Mouse (Mus musculus): ENCODE results near the gene 1500009C09Rik.

The 1500009C09Rik gene

DNA sequence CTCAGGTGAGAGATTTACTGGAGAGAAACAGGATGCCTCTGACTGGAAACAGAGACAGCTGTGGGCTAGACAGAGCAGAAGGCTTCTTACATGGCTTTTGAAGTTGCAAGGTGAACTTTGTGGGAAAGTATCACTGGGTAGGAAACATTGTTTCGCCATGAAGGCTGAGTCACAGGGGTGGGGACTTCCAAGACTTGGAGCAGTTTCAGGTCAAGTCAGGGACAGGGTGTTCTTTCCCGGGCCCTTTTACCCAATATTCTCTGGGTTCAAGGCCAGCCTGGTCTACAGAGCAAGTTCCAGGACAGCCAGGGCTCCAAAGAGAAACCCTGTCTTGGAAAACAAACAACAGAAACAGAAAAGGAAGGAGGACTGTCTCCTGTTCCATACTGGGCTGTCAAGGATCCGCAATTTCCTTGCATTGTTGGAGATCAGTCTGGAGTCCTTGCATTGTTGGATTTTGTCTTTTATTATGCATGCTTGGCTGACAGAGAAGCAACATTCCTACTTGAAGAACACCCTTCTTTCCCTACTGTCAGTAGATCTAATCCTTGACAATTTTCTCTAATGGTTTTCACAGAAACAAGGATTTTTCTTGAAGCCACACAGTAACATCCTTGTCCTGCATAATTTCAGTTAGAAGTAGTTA, 4.9 kb upstream of the 1500009C09Rik start:
- DNase-seq (ENCODE audit: low read depth, low spot score): no peak

DNA sequence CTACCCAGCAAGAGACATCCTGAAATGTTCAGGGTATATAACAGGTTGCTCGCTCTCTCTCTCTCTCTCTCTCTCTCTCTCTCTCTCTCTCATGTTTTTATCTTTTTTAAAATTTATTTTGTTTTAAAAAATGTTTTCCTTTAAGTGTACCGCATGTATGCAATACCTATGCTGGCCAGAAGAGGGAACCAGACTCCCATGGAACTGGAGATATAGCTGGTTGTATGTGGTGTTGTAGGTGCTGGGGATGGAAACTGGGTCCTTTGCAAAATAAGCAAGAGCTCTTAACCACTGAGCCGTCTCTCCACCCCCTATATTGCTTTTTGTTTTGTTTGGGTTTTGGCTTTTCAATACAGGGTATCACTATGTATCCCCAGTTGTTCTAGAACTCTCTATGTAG, 618 bp upstream of the 1500009C09Rik start:
- DNase-seq (ENCODE audit: low read depth, low spot score): no peak

DNA sequence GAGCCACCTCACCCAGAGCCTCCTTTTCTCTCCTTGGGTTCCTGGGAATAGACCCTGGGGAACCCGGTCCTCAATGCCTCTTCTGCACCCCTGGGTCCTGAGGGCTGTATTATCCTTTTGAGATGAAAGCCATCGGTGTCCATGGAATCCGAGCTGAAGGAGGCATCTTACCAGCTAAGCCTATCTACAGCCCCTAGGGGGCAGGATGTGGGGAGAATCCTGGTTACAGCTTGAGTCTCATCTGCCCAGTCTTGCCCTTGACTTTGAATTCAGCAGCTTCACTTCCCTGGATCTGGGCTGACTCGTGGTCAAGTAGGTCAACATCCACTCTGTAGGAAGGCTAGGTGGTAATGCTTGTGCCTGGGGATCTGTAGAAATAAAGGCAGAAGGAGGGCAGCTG, 3.1 kb downstream of the 1500009C09Rik start:
- DNase-seq (ENCODE audit: low read depth, low spot score): no peak

DNA sequence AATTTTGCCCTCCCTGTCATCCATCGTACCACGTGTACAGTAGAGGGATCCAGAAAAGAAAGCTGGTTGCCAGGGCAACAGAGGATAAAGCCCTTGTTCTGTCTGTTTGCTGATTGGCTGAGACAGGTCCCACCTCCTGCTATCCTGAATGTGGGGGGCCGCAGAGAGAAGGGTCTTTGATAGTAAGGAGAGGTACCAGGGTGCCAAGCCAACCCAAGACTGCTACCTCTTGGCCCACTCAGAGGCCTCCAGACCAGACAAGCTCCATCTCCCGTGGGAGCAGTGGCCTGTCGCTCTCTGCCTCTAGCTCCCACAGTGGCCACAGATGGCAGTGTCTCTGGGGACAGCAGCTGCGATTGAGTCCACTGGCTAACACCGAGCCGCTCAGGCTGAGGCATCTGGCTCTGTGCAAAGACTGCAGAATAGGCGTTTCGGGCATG, 3.8 kb downstream of the 1500009C09Rik start:
- no peak for DNase-seq (ENCODE audit: low read depth, low spot score)

DNA sequence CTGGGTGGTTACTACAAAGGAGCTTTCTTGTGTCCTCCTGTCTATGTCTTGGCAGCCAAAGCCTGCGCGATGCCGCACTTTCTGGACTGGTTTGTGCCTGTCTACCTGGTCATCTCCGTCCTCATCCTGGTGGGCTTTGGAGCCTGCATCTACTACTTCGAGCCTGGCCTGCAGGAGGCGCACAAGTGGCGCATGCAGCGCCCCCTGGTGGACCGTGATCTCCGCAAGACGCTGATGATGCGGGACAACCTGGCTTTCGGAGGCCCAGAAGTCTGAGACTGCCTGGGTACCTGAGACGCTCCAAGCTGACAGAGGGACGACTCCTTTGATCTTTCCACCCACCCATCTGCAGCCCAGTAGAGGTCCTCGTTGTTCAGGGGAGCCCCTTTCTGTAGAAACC, 7.3 kb downstream of the 1500009C09Rik start:
- DNase-seq (ENCODE audit: low read depth, low spot score): peak; percentile 83

DNA sequence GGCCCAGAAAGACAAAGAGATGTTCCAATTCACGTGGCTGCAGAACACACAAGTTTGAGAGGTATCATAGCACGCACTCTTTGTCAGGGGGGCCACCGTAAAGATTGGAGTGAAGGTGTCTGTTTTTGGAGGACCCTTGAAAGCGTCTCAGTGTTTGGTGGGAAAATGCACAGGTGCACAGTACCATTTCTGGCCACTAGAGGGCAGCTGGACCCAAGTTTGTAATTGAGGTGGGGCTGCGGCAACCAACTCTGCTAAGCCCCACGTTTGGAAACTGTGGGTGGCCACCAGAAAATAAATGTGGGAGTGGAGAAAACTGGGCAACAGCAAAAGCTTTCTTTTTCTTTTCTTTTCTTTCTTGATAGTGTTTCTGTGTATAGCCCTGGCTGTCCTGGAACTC, 14.2 kb downstream of the 1500009C09Rik start:
- DNase-seq (ENCODE audit: low read depth, low spot score): peak; percentile 63

DNA sequence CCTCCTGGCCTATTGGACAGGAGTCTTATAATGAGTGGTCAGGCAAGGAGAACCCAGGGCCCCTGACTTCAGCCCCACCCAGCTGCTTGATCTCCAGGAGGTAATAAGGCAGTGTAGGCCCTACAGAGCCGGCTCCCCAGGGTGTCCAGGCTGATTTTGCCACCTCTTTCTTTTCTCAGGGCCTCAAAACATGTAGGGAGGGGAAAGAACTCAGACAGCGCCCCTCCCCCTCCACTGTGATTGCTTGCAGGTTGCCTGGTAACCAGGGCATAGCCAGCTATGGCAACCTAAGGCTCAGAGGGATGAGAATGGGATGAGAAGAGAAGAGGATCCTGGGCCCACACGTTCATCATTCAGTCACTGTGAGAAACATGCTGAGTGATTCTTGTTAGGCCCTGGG, 16.0 kb downstream of the 1500009C09Rik start:
- DNase-seq (ENCODE audit: low read depth, low spot score): no peak

DNA sequence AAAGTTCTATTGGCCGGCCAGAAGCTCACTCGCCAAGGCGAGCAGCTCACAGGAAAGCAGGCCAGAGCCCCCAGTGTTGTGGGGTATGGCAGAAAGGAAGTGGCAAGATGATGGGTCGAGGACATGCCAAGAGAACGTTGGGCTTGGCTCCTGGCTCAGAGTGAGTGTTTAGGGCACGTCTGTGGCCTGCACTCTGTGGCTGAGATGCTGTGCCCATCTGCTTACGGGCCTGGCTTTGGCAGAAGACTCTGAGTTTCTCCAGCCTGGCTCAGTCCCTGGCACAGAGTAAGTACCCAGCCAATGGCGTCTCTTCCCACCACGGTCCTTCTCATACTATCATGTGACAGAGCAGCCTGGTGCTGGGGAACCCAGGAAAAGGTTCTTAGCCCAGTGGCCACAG, 16.6 kb downstream of the 1500009C09Rik start:
- DNase-seq (ENCODE audit: low read depth, low spot score): no peak

DNA sequence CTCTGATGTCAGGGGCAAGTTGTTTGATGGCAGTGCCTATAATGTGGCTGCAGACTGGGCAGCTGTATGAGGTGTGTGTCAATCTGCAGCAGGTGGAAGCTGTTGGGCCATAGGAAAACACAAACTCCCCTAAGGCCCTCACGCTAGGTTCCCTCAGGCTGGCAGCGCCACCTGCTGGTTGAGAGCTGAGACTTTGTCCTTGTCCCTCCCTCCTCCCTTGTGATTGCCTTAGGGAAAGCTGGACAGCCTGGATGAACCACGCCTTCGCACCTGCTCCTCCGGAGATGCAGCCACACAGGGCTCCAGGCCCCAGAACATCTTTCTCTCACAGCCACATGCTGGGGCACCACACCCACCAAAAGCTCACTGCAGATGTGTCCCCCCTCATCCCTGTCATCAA, 19.0 kb downstream of the 1500009C09Rik start:
- DNase-seq (ENCODE audit: low read depth, low spot score): peak; percentile 74

DNA sequence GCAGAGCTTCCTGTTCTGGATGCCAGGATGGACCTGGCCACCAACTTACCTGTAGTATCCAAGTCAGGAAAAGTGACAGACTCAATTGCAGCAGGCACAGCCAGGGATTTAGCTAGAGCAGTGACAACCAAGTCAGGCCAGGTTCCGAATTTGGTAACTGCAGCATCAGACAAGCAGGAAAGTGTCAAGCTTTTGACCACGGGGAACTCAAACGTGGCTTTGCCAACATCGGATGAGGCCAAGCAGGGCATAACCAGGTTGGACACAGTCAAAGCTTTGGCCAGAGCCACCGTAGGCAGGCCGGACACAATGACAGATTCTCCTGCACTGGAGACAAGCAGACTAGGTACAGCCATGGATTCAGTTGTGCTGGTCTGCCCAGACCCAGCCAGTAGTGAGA, 20.1 kb downstream of the 1500009C09Rik start:
- no peak for DNase-seq (ENCODE audit: low read depth, low spot score)

DNA sequence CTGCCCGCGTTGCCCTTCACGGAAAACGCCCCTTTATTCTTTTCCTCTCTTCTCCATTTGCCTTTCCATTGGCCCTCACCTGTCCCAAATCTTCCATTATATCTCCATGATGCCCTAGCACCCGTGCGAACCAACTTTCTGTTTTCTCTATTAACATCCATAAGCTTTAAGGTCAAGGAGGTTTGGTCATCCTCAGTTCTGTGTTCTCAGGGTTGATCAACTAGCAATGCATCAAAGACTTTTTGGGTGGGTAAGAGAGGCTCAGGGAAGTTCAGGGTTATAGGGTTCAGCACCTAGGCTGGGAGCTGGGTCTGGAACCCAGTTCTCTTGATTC, 22.4 kb downstream of the 1500009C09Rik start, which contains the start of gene Sept3:
Gene Sept3, plus strand, starts transcription at position 301 of the 334 bp plus-strand sequence.
- DNase-seq (ENCODE audit: low read depth, low spot score): no peak

DNA sequence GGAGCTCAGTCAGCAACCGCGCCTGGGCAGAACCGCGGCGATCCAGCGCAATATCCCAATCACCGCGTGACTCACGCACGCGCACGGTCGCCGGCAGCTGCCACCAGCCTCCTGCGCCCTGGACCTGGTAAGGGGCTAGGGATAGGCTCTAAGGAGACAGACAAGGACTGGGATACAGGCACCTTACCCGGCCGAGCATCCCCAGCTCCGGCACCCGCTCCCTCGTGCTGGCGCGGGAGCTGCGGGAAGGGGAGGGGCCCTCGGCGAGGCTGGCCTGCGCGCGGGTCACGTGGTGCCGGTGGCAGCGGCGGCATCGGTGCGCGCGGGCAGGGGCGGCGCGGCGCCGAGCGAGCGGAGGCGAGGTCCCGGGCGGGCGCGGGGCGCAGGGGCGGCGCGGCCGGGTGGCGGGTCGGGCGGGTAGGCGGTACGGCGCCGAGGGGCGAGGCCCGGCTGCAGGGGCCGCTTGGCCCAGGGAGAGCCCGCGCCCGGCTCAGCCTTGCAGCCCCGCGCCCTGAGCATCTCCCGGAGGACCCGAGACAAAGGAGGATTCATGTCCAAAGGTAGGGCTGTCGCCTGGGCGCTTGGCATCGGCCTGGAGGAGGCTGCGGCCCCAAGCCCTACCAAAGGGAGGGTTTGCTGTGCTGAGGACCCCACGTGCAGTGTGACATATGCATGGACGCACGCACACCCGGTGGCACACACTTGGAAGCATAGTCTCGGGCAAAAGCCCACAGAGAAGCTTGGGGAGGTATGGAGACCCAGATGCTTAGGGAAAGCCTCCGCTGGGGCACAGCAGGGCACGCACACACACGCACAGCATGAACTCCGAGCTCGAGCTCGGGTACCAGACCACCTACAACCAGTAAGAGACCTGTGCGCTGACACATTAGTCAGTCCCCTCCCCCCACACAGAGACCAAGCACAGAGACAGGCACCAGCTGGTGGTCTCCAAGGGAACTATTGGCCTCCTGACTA, 23.0 kb downstream of the 1500009C09Rik start:
- DNase-seq (ENCODE audit: low read depth, low spot score): peak; percentile 51

DNA sequence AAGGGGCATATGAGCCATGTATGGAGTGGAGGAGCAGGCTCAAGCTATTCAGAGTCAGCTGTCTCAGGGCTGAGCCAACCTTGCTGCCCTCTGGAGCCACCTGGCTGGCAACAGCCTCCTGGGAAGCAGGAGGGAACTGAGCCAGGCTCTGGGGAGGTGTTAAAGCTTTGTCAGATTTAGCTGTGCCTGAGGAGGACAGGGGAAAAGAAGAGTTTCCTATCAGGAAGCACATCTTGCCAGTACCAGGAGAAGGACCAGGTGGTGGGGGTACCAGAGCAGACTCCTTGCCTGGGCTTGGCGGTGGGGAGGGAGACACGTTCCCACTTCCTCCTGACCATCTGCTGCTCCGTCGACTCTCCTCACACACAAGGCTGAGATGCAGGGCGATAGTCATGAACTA, 25.4 kb downstream of the 1500009C09Rik start:
- no peak for DNase-seq (ENCODE audit: low read depth, low spot score)

DNA sequence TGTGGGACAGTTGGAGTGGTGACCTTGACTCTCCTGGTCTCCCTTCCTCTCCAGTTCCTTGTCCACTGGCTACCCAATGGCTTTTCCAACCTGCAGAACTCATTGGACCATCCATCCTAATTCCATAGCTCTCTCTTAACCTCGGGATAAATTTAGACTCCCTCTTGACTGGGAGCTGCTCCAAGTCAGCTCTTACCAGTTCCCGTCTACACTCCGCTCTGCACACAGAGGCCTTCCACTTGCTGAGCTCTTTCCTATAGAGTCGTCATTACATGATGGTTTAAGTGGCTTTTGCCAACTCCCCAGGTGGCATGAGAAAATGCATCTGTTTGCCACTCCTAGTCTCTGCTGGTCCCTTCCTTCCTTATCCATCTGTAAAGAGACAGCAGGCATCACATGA, 28.4 kb downstream of the 1500009C09Rik start:
- no peak for DNase-seq (ENCODE audit: low read depth, low spot score)

DNA sequence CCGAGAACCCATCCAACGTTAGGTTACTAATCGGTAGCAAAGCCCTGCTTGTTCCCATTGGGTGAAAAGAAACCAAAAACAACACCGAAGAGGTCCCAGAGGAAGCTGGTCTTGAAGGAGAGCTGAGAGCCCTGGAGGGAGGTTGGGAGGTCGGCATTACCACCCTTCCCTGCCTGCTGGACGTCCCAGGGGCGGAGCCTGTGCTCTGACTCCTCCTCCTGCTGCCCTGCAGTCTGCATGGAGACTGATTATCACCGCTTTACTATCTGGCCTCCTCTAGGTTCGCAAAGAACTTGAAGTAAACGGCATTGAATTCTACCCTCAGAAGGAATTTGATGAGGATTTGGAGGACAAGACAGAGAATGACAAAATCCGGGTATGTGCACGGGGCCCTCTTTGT, 34.0 kb downstream of the 1500009C09Rik start:
- DNase-seq (ENCODE audit: low read depth, low spot score): no peak

DNA sequence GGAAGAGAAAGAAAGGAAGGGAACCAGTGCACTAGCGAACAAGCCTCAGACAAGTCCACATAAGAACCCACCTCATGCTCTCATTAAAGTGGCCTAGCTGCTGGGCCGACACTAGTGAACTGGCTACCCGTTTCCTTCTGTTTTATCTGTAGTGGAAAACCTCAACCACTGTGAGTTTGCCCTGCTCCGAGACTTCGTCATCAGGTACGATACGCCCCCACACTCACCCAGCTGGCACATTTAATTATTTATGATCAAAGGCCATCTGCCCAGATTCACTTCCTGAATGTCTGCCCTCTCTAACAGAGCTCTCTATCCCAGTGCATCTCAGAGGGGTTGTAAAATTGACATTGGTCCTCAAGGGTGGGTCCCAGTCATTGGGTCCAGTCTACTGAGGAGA, 38.1 kb downstream of the 1500009C09Rik start:
- DNase-seq (ENCODE audit: low read depth, low spot score): no peak

DNA sequence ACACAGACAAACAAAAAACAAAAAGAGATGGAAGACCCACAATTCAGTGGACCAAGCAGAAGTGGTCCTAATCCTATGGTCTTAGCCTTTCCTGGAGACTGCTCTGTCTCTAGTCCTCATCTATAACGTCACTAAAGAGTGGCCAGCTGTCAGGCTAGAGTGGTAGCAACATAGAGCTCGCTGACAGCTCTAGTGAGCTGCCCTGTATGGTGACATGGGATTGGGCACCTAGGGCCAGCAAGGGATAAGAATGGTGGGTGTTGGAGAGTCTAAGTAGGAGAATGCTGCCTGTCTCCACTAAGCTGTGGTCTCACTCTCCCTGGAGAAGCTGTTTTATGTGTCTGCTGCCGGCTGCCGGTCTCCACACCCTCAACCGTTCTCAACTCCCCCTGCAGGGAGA, 40.7 kb downstream of the 1500009C09Rik start:
- DNase-seq (ENCODE audit: low read depth, low spot score): no peak

DNA sequence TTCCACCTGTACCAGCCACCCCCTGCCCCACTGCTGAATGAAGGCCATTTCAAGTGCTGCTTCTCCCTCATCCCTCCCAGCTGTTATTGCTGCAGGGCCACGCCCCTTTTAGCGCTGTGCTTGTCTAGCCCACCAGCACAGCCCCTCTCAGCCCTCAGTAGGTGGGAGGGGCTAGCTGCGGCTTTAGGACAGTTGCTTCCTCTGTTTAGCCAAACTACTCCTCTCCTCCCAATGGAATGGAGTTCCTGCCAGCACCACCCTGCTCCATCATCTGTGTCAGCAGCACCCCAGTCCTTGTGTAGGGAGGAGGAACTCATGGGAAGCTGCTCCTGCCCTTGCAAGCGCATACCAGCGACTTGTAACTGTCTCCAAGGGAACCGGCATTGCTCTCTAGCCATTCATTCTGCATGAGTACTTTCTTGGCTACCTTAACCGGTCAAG, 41.1 kb downstream of the 1500009C09Rik start:
- no peak for DNase-seq (ENCODE audit: low read depth, low spot score)

DNA sequence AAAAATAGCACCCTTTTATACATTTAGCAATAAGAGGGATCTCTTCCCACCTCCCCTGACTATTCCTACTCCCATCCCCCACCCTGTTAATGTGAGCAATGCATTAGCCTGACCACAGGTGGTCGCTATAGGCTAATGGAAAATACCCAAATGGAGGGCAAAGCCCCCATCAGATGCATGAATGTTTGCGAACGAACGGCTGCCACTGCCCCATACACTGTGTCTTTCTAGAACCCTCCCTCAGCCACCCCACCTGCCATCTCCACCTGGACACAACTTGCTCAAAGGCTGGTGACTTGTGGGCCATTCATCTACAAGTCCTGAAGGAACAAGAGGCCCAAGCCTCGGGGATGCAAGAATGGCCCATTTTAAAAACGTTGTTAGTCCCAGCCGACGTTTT, 41.9 kb downstream of the 1500009C09Rik start:
- DNase-seq (ENCODE audit: low read depth, low spot score): peak; percentile 36

DNA sequence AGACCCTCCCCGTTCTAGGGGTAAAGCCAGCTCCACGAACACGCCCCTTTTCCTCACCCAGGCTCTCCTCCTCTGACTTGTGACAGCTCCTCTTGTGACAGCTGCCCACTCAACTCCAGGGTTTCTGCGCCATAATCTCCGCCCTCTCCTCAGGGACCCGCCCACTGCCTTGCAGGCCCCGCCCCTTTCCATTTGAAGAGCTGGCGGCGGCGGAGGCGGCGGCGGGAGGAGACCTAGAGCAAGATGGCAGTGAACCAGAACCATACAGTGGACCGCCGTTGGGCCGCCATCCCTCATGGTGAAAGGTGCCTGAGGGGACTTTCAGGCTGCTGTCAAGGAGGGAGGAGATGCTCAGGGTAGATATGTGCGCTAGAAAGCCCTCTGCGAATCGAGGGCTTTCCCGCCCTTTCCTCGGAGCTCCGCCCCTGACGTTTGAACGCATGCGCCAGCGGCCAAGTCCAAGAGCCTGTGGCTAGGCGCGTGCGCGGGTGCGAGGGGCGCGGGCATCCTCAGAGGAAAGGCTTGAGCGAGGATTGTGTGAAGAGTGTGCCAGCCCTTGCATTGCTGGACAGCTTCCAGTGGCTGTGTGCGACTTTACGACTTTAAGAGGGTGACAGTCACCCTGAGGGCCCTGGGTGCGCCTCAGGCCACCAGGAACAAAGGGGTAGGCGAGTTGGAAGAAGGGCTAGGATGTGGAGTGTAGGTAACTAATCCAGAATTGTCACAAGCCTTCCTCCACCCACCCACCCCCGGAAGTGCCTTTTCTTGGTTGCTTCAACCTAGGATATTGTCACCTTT, 46.8 kb downstream of the 1500009C09Rik start, which contains the start of gene Wbp2nl:
Gene Wbp2nl, plus strand, starts transcription at position 191 of the 798 bp plus-strand sequence.
- DNase-seq (ENCODE audit: low read depth, low spot score): no peak

DNA sequence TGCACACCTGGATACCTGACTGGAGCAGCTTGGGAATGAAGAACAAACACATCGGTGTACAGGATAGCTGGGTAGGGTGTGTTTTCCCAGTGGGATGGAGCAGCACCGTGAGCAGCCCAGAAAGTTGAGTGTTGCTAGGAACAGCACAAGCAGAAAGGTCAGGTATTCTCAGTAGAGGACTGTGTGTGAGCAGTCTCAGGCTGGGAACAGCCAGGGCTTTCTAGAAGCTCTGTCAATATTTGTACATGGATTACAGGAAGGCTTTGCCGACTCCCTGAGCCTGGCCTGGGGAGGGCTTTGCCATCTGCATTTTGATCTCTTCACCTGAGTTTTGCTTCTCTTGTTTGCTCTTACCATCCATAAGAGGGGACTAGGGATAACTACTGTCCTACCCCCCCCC, 54.9 kb downstream of the 1500009C09Rik start:
- DNase-seq (ENCODE audit: low read depth, low spot score): no peak

DNA sequence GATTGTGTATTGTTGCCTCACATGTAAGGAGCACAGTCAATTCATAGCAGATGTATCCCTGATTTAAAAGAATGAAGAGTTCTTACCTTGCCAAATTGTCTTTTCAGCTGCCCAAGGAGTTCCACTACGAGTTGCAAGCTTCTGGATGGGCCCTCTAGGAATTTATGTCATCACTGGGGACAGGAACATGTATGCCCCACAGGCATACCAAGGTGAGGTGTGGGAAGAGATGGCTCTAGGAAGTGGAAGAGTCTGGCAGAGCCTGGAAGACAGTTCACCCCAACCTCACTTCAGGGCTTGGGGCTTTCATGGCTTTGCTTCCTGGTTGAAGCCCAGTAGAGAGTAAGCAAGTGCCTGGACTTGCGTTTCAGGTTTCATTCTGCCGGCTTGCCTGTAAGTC, 56.2 kb downstream of the 1500009C09Rik start:
- DNase-seq (ENCODE audit: low read depth, low spot score): no peak

Data from forelimb bud, embryonic 11.5 days (tissue).